Mouse (Mus musculus): ENCODE results near the gene Tmem74b.

Gene Tmem74b

GRCm38 (mm10) chr2:151742084-151742483, 40.3 kb downstream of the Tmem74b start:
- no peak for DNase-seq (ENCODE audit: low read depth)

DNA sequence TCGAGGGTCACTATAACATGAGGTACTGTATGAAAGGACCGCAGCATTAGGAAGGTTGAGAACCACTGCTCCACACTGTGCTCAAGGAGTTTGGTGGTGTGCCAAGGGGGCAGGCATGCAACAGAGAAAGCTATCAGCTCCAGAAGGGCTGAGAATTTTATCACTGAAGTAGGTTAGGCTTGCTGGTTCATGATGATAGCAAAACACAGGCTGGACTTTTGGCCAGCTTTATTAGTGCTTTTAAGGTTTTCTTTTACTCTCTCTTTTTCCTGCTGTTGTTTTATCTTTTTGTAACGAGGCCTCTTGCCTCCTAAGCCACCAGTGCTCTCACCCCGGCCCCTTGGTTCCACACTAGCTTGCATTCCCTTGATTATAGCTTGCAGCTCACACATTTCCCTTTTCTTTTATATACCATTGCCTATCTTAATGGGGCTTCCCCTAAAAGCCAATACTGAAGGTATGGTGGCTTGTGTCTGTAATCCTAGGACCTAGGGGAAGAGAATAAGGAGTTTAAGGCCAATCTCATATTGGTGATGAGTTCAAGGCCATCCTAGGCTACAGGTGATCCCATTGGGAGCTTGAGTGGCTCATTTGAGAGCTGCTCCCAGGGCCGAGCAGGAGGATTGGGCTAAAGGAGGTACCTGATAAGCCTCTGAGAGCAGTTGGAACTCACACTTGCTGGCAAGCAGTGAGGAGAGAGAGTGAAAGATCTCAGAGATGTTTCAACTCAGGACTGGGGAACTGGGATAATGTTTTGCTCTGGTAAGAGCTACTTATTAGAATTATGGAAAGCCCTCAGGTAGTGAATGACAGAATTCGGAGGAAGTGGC, 41.3 kb downstream of the Tmem74b start:
- DNase-seq (ENCODE audit: low read depth), result no peak

DNA sequence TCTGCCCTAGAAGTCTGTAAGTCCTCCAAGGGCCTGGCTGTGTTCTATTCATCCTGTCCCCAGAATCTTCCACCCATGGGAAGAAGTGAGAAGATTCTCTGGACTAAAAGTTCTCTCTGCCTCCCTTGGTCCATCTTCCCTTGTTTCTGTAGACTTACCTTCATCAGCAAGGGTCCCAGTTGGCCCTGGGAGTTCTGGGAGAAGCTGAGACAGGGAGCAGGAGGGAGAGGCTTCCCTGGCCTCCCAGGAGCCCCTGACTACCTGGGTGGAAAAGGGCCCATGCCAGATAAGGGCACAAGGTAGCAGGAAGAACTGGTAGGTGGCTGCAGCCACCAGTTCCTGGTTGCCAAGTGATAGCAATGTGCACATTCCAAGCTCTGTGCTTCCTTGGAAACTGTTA, 42.0 kb downstream of the Tmem74b start, which contains the start of gene Psmf1:
Psmf1 (minus strand) TSS at position 342 of the 400 bp plus-strand sequence.
- DNase-seq (ENCODE audit: low read depth), result no peak

- DNase-seq (ENCODE audit: low read depth), result peak; percentile 77
Measured at GRCm38 (mm10) chr2:151747847-151748705, 46.3 kb downstream of the Tmem74b start.

GRCm38 (mm10) chr2:151751330-151751729, 49.5 kb downstream of the Tmem74b start:
- no peak for DNase-seq (ENCODE audit: low read depth)

GRCm38 (mm10) chr2:151756277-151757061, 54.7 kb downstream of the Tmem74b start:
- no peak for DNase-seq (ENCODE audit: low read depth)

DNA sequence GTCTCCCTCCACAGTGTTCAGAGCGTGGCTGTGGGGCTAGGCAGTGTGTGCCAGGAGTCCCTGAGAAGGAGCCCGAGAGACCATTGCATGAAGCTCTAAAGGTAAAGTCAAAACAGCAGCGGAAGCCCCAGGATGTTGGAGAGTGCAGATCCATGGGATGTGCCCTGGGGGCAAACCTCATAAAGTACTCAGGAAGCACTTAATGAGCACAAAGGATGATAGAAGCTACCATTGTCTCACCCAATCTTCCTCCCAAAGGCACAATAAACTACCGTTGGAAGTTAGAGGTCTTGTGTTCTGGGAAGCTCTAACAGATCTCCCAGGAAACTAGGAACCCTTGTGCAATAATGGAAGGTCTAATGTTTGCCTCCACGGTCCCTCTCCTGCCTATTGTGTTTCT, 55.6 kb downstream of the Tmem74b start:
- DNase-seq (ENCODE audit: low read depth), result no peak

GRCm38 (mm10) chr2:151758806-151759353, 57.1 kb downstream of the Tmem74b start:
- DNase-seq (ENCODE audit: low read depth), result no peak

All from 416B (cell line).